16 mouse cellular contexts compared by ENCODE assay signal in genomic region chr15:73933111-73933536, GRCm38 (mm10).
A peak's percentile ranks its signal among the peaks of the same experiment; 100 is the strongest.
DNase-seq lines count a peak whose midpoint lies in the region; ATAC-seq and TF ChIP-seq lines count a peak whose summit lies in the region.
"Had no signal": no experiment of that assay in that cellular context is flagged by ENCODE, and none has a peak within 500 bp of the region (broad histone marks: within the 10 kb centered on the region; RNA-seq: fewer than 3 reads in every experiment).

No protein-coding gene starts in this region.

- no peak overlapping the region for H3K27ac ChIP-seq in embryonic facial prominence, embryonic 14.5 days (replicated peaks; ENCODE audit: low read depth, low read length)
- no peak overlapping the region for H3K27ac ChIP-seq in hindbrain, embryonic 11.5 days (ENCODE audit: low read depth, low read length)
- no peak overlapping the region for H3K27ac ChIP-seq in midbrain, embryonic 16.5 days (ENCODE audit: low read length)
- no peak overlapping the region for H3K27ac ChIP-seq in kidney, adult 2 months (ENCODE audit: insufficient read depth, low read depth, low read length)
- H3K27ac ChIP-seq: limb, embryonic 12.5 days; macrophage; stomach, embryonic 15.5 days had no signal

- no peaks in the 10 kb centered on the region for H3K36me3 ChIP-seq in embryonic facial prominence, embryonic 14.5 days (ENCODE audit: control insufficient read depth, insufficient read depth, low read length)
- H3K36me3 ChIP-seq in hindbrain, embryonic 11.5 days (ENCODE audit: control insufficient read depth, insufficient read depth, low read length), result no peaks in the 10 kb centered on the region
- H3K36me3 ChIP-seq in midbrain, embryonic 16.5 days (ENCODE audit: control insufficient read depth, insufficient read depth, low read length), result no peaks in the 10 kb centered on the region
- H3K36me3 ChIP-seq in kidney, adult 2 months (ENCODE audit: control insufficient read depth, insufficient read depth, low read length), result no peaks in the 10 kb centered on the region
- H3K36me3 ChIP-seq: heart, embryonic 12.5 days; limb, embryonic 12.5 days; stomach, embryonic 15.5 days had no signal

- no peak for TF ChIP-seq POLR2A in kidney, adult 2 months (IDR thresholded peaks at IDR 0.05; ENCODE audit: low read depth, low read length)

- WGBS in embryonic facial prominence, embryonic 14.5 days, result 26% methylated on average over 6 of the region's 6 CpGs
- 26% methylated on average over 6 of the region's 6 CpGs for WGBS in hindbrain, embryonic 11.5 days
- 25% methylated on average over 6 of the region's 6 CpGs for WGBS in midbrain, embryonic 16.5 days
- WGBS in kidney, adult 2 months, result 7% methylated on average over 6 of the region's 6 CpGs

- no peak overlapping the region for H3K4me2 ChIP-seq in embryonic facial prominence, embryonic 14.5 days (ENCODE audit: low read depth, low read length)
- H3K4me2 ChIP-seq in hindbrain, embryonic 11.5 days (replicated peaks; ENCODE audit: low read depth, low read length), result no peak overlapping the region
- no peak overlapping the region for H3K4me2 ChIP-seq in midbrain, embryonic 16.5 days (ENCODE audit: low read length)
- H3K4me2 ChIP-seq: heart, embryonic 12.5 days; limb, embryonic 12.5 days; stomach, embryonic 15.5 days had no signal

- TF ChIP-seq CTCF in kidney, adult 2 months (conservative IDR thresholded peaks at IDR 0.05; ENCODE audit: insufficient read depth, insufficient read length, low read depth, low read length), result no peak

- no peak for ATAC-seq in embryonic facial prominence, embryonic 14.5 days (ENCODE audit: low read depth)
- no peak; the same call in 1 of the 2 replicates for ATAC-seq in hindbrain, embryonic 11.5 days (ENCODE audit: low FRiP score)
- ATAC-seq in midbrain, embryonic 16.5 days, result peak; percentile 69
- ATAC-seq in monocyte, adult 5-6 weeks (replicated peaks; ENCODE audit: insufficient number of reproducible peaks, low FRiP score, low TSS enrichment, poor library complexity, severe bottlenecking), result no peak
- ATAC-seq in erythroid progenitor cell, adult 5-6 weeks (replicated peaks; ENCODE audit: low FRiP score, poor library complexity, severe bottlenecking), result no peak
- ATAC-seq: Patski had no signal

- no peaks in the 10 kb centered on the region for H3K27me3 ChIP-seq in embryonic facial prominence, embryonic 14.5 days (replicated peaks; ENCODE audit: control insufficient read depth, insufficient read depth, low read length)
- H3K27me3 ChIP-seq in hindbrain, embryonic 11.5 days (ENCODE audit: control insufficient read depth, insufficient read depth, low read length), result no peaks in the 10 kb centered on the region
- H3K27me3 ChIP-seq in midbrain, embryonic 16.5 days (ENCODE audit: control insufficient read depth, insufficient read depth, low read depth, low read length), result no peaks in the 10 kb centered on the region
- H3K27me3 ChIP-seq in kidney, adult 2 months (replicated peaks; ENCODE audit: control insufficient read depth, insufficient read depth, low read length), result no peaks in the 10 kb centered on the region
- H3K27me3 ChIP-seq: stomach, embryonic 15.5 days had no signal

- no peak overlapping the region for H3K4me3 ChIP-seq in embryonic facial prominence, embryonic 14.5 days (ENCODE audit: low read depth, low read length)
- no peak overlapping the region for H3K4me3 ChIP-seq in hindbrain, embryonic 11.5 days (ENCODE audit: low read depth, low read length)
- no peak overlapping the region for H3K4me3 ChIP-seq in midbrain, embryonic 16.5 days (ENCODE audit: low read depth, low read length)
- no peak overlapping the region for H3K4me3 ChIP-seq in kidney, adult 2 months (ENCODE audit: insufficient read depth, low read depth, low read length)
- H3K4me3 ChIP-seq: heart, embryonic 12.5 days; limb, embryonic 12.5 days; stomach, embryonic 15.5 days had no signal

- no peak overlapping the region for H3K9ac ChIP-seq in embryonic facial prominence, embryonic 14.5 days (ENCODE audit: low read depth, low read length)
- H3K9ac ChIP-seq in hindbrain, embryonic 11.5 days (ENCODE audit: low read depth, low read length), result no peak overlapping the region
- no peak overlapping the region for H3K9ac ChIP-seq in midbrain, embryonic 16.5 days (ENCODE audit: low read depth, low read length)
- H3K9ac ChIP-seq: heart, embryonic 12.5 days; limb, embryonic 12.5 days; stomach, embryonic 15.5 days had no signal

- peak; percentile 2 for DNase-seq in embryo, embryonic 9.5 days (ENCODE audit: extremely low spot score)
- no peak for DNase-seq in embryo, embryonic 10.5 days (ENCODE audit: low spot score)
- DNase-seq in embryonic facial prominence, embryonic 14.5 days (ENCODE audit: low spot score), result peak; percentile 14
- peak; percentile 7 for DNase-seq in hindbrain, embryonic 11.5 days (ENCODE audit: low spot score)
- DNase-seq in kidney, adult 2 months, result no peak
- DNase-seq: adrenal gland, adult 2 months; cerebellum, postnatal 36 days; gastrocnemius, postnatal 14 days had no signal

- no peaks in the 10 kb centered on the region for H3K4me1 ChIP-seq in embryonic facial prominence, embryonic 14.5 days (ENCODE audit: control insufficient read depth, insufficient read depth, low read length)
- peaks cover 6% of the 10 kb centered on the region for H3K4me1 ChIP-seq in hindbrain, embryonic 11.5 days (replicated peaks; ENCODE audit: control insufficient read depth, insufficient read depth, low read length)
- H3K4me1 ChIP-seq in midbrain, embryonic 16.5 days (ENCODE audit: control insufficient read depth, insufficient read depth, low read length), result peaks cover 11% of the 10 kb centered on the region
- no peaks in the 10 kb centered on the region for H3K4me1 ChIP-seq in kidney, adult 2 months (ENCODE audit: control insufficient read depth, insufficient read depth, low read length)
- H3K4me1 ChIP-seq: limb, embryonic 12.5 days; stomach, embryonic 15.5 days had no signal

- no peaks in the 10 kb centered on the region for H3K9me3 ChIP-seq in embryonic facial prominence, embryonic 14.5 days (ENCODE audit: control insufficient read depth, low read length)
- no peaks in the 10 kb centered on the region for H3K9me3 ChIP-seq in hindbrain, embryonic 11.5 days (ENCODE audit: control insufficient read depth, low read length)
- H3K9me3 ChIP-seq in midbrain, embryonic 16.5 days (replicated peaks; ENCODE audit: control insufficient read depth, low read length, poor library complexity, severe bottlenecking), result no peaks in the 10 kb centered on the region
- H3K9me3 ChIP-seq: heart, embryonic 12.5 days; limb, embryonic 12.5 days; stomach, embryonic 15.5 days had no signal

Comparison
In these comparisons a context has a peak if more than half of its experiments do, and no peak if none do; other contexts are left out.
1. DNase-seq: peak in embryo, embryonic 9.5 days (single experiment), embryonic facial prominence, embryonic 14.5 days (single experiment) and hindbrain, embryonic 11.5 days (single experiment); none in embryo, embryonic 10.5 days (single experiment) and kidney, adult 2 months (single experiment).